Mouse (Mus musculus): ENCODE data around the gene Syngr2. TPM values are rescaled to one million over a fixed set of nuclear protein-coding genes. Genes with fewer than 3 reads are reported as not detected.

The Syngr2 gene
- 24.4 and 31.3 TPM in 2 replicates for polyA plus RNA-seq (2016; fragmentation: Nextera tagmentation; extraction: Ambion mirVana)

GRCm38 (mm10) chr11:117809407-117810311, at the start of gene Syngr2, which contains the start of gene Gm20708:
Gene Syngr2, plus strand, starts transcription at chr11:117809668.
Gene Gm20708, plus strand, starts transcription at chr11:117809668.
- peak within 1 kb of the TSS; percentile 72 for H3K4me3 ChIP-seq
- peak within 1 kb of the TSS; percentile 75 for H3K27ac ChIP-seq
- DNase-seq (ENCODE audit: low spot score): peak; percentile 88
- under 1% methylated on average over 75 of the region's 75 CpGs for WGBS
- no peaks in the 10 kb centered on the region for H3K27me3 ChIP-seq (ENCODE audit: low read depth, poor library complexity, severe bottlenecking)
- peaks cover 35% of the 10 kb centered on the region for H3K36me3 ChIP-seq
- H3K4me1 ChIP-seq: peaks cover 27% of the 10 kb centered on the region
- no peaks in the 10 kb centered on the region for H3K9me3 ChIP-seq (replicated peaks)

- H3K36me3 ChIP-seq: peaks cover 89% of the 10 kb centered on the region
- 96% methylated on average over 26 of the region's 26 CpGs for WGBS
- no peaks in the 10 kb centered on the region for H3K27me3 ChIP-seq (ENCODE audit: low read depth, poor library complexity, severe bottlenecking)
- no peak overlapping the region for H3K4me3 ChIP-seq
- no peak overlapping the region for H3K27ac ChIP-seq
- no peaks in the 10 kb centered on the region for H3K9me3 ChIP-seq (replicated peaks)
- no peaks in the 10 kb centered on the region for H3K4me1 ChIP-seq
- no peak for DNase-seq (ENCODE audit: low spot score)
Measured at GRCm38 (mm10) chr11:117760374-117761119, 48.9 kb upstream of the Syngr2 start.

- Histone ChIP-seq H3K36me3 (peaks cover 89% of the 10 kb centered on the region), H3K27me3 (ENCODE audit: low read depth, poor library complexity, severe bottlenecking) (no peaks in the 10 kb centered on the region), H3K27ac (no peak overlapping the region), H3K9me3 (replicated peaks) (no peaks in the 10 kb centered on the region), H3K4me1 (no peaks in the 10 kb centered on the region), H3K4me3 (no peak overlapping the region)
- 95% methylated on average over 13 of the region's 13 CpGs for WGBS
- DNase-seq (ENCODE audit: low spot score): no peak
Measured at GRCm38 (mm10) chr11:117761801-117762200, 47.7 kb upstream of the Syngr2 start.

- no peak overlapping the region for H3K4me3 ChIP-seq
- WGBS: 95% methylated on average over 12 of the region's 12 CpGs
- no peak for DNase-seq (ENCODE audit: low spot score)
- H3K4me1 ChIP-seq: no peaks in the 10 kb centered on the region
- H3K9me3 ChIP-seq (replicated peaks): no peaks in the 10 kb centered on the region
- H3K36me3 ChIP-seq: peaks cover 86% of the 10 kb centered on the region
- H3K27me3 ChIP-seq (ENCODE audit: low read depth, poor library complexity, severe bottlenecking): no peaks in the 10 kb centered on the region
- H3K27ac ChIP-seq: no peak overlapping the region
Measured at GRCm38 (mm10) chr11:117762246-117762645, 47.2 kb upstream of the Syngr2 start.

GRCm38 (mm10) chr11:117764319-117764718, 45.1 kb upstream of the Syngr2 start:
- Histone ChIP-seq H3K4me1 (peaks cover 6% of the 10 kb centered on the region), H3K4me3 (no peak overlapping the region), H3K27me3 (ENCODE audit: low read depth, poor library complexity, severe bottlenecking) (no peaks in the 10 kb centered on the region), H3K27ac (no peak overlapping the region), H3K9me3 (replicated peaks) (no peaks in the 10 kb centered on the region), H3K36me3 (peaks cover 75% of the 10 kb centered on the region)
- no peak for DNase-seq (ENCODE audit: low spot score)
- WGBS: 92% methylated on average over 9 of the region's 9 CpGs

GRCm38 (mm10) chr11:117765361-117765760, 44.1 kb upstream of the Syngr2 start:
- DNase-seq (ENCODE audit: low spot score): no peak
- H3K9me3 ChIP-seq (replicated peaks): no peaks in the 10 kb centered on the region
- H3K27me3 ChIP-seq (ENCODE audit: low read depth, poor library complexity, severe bottlenecking): no peaks in the 10 kb centered on the region
- peaks cover 11% of the 10 kb centered on the region for H3K4me1 ChIP-seq
- 89% methylated on average over 5 of the region's 5 CpGs for WGBS
- no peak overlapping the region for H3K4me3 ChIP-seq
- H3K27ac ChIP-seq: no peak overlapping the region
- peaks cover 74% of the 10 kb centered on the region for H3K36me3 ChIP-seq

GRCm38 (mm10) chr11:117766275-117766674, 43.2 kb upstream of the Syngr2 start:
- Histone ChIP-seq H3K9me3 (replicated peaks) (no peaks in the 10 kb centered on the region), H3K4me1 (peaks cover 14% of the 10 kb centered on the region), H3K27me3 (ENCODE audit: low read depth, poor library complexity, severe bottlenecking) (no peaks in the 10 kb centered on the region), H3K27ac (no peak overlapping the region), H3K4me3 (no peak overlapping the region), H3K36me3 (peaks cover 73% of the 10 kb centered on the region)
- WGBS: 89% methylated on average over 3 of the region's 3 CpGs
- DNase-seq (ENCODE audit: low spot score): no peak

- DNase-seq (ENCODE audit: low spot score): no peak
- Histone ChIP-seq H3K9me3 (replicated peaks) (no peaks in the 10 kb centered on the region), H3K36me3 (peaks cover 84% of the 10 kb centered on the region), H3K4me3 (no peak overlapping the region), H3K27me3 (ENCODE audit: low read depth, poor library complexity, severe bottlenecking) (no peaks in the 10 kb centered on the region), H3K27ac (0 out of 2 replicates have a peak overlapping the region, but pooled peaks have one; percentile 30), H3K4me1 (peaks cover 14% of the 10 kb centered on the region)
- 91% methylated on average over 20 of the region's 20 CpGs for WGBS
Measured at GRCm38 (mm10) chr11:117768725-117769682, 40.5 kb upstream of the Syngr2 start.

- no peak overlapping the region for H3K4me3 ChIP-seq
- no peaks in the 10 kb centered on the region for H3K9me3 ChIP-seq (replicated peaks)
- peaks cover 84% of the 10 kb centered on the region for H3K36me3 ChIP-seq
- H3K27ac ChIP-seq: 0 out of 2 replicates have a peak overlapping the region, but pooled peaks have one; percentile 30
- H3K27me3 ChIP-seq (ENCODE audit: low read depth, poor library complexity, severe bottlenecking): no peaks in the 10 kb centered on the region
- WGBS: 90% methylated on average over 7 of the region's 7 CpGs
- no peak for DNase-seq (ENCODE audit: low spot score)
- H3K4me1 ChIP-seq: peaks cover 14% of the 10 kb centered on the region
Measured at GRCm38 (mm10) chr11:117769683-117770047, 39.8 kb upstream of the Syngr2 start.

- Histone ChIP-seq H3K36me3 (peaks cover 84% of the 10 kb centered on the region), H3K4me3 (no peak overlapping the region), H3K4me1 (peaks cover 14% of the 10 kb centered on the region), H3K27ac (no peak overlapping the region), H3K27me3 (ENCODE audit: low read depth, poor library complexity, severe bottlenecking) (no peaks in the 10 kb centered on the region), H3K9me3 (replicated peaks) (no peaks in the 10 kb centered on the region)
- DNase-seq (ENCODE audit: low spot score): no peak
- WGBS: 83% methylated on average over 10 of the region's 10 CpGs
Measured at GRCm38 (mm10) chr11:117770407-117770806, 39.1 kb upstream of the Syngr2 start.

GRCm38 (mm10) chr11:117772352-117772751, 37.1 kb upstream of the Syngr2 start:
- peaks cover 14% of the 10 kb centered on the region for H3K4me1 ChIP-seq
- peaks cover 86% of the 10 kb centered on the region for H3K36me3 ChIP-seq
- DNase-seq (ENCODE audit: low spot score): no peak
- no peaks in the 10 kb centered on the region for H3K27me3 ChIP-seq (ENCODE audit: low read depth, poor library complexity, severe bottlenecking)
- H3K27ac ChIP-seq: no peak overlapping the region
- WGBS: 95% methylated on average over 7 of the region's 7 CpGs
- no peak overlapping the region for H3K4me3 ChIP-seq
- H3K9me3 ChIP-seq (replicated peaks): no peaks in the 10 kb centered on the region

GRCm38 (mm10) chr11:117774925-117775324, 34.5 kb upstream of the Syngr2 start:
- WGBS: 95% methylated on average over 10 of the region's 10 CpGs
- H3K4me3 ChIP-seq: no peak overlapping the region
- no peaks in the 10 kb centered on the region for H3K27me3 ChIP-seq (ENCODE audit: low read depth, poor library complexity, severe bottlenecking)
- peaks cover 28% of the 10 kb centered on the region for H3K4me1 ChIP-seq
- H3K9me3 ChIP-seq (replicated peaks): no peaks in the 10 kb centered on the region
- H3K27ac ChIP-seq: no peak overlapping the region
- no peak for DNase-seq (ENCODE audit: low spot score)
- H3K36me3 ChIP-seq: peaks cover 81% of the 10 kb centered on the region
